Mouse (Mus musculus) urinary bladder, adult 18-20 months (tissue): ENCODE data around the gene Ick.
"Not testable (repeated sequence)": the region's sequence is repeated elsewhere in the genome, so short reads cannot be mapped to it uniquely, and the experiment has no call there.

Experiments
- DNase-seq, 2 experiments: peaks; one replicate each; pipeline ENCODE4 v3.0.0; 2022; ENCODE audit warnings: low spot score in 2 of 2, mixed read lengths in 2 of 2

Ick gene

GRCm38 (mm10) chr9:78148149-78148548 is 39.2 kb downstream of the Ick start:
- DNase-seq = no peak

GRCm38 (mm10) chr9:78149770-78150169 is 40.8 kb downstream of the Ick start:
- DNase-seq = not testable (repeated sequence)

GRCm38 (mm10) chr9:78154211-78154977 is 45.4 kb downstream of the Ick start:
- no peak for DNase-seq

GRCm38 (mm10) chr9:78157221-78157620 is 48.2 kb downstream of the Ick start:
- DNase-seq = no peak

- no peak for DNase-seq
Measured at GRCm38 (mm10) chr9:78163291-78163690, 54.3 kb downstream of the Ick start.

- DNase-seq = no peak
Measured at GRCm38 (mm10) chr9:78164741-78165140, 55.7 kb downstream of the Ick start.

GRCm38 (mm10) chr9:78165454-78165853 is 56.5 kb downstream of the Ick start:
- no peak for DNase-seq

- no peak for DNase-seq
Measured at GRCm38 (mm10) chr9:78166694-78167452, 57.9 kb downstream of the Ick start.

- DNase-seq = no peak
Measured at GRCm38 (mm10) chr9:78167453-78167969, 58.5 kb downstream of the Ick start.

GRCm38 (mm10) chr9:78168864-78169263 is 59.9 kb downstream of the Ick start:
- DNase-seq = no peak

GRCm38 (mm10) chr9:78174016-78174415 is 65.0 kb downstream of the Ick start:
- DNase-seq = no peak

GRCm38 (mm10) chr9:78174925-78175276 is 65.9 kb downstream of the Ick start:
- not testable (repeated sequence) for DNase-seq

GRCm38 (mm10) chr9:78175277-78176200 is 66.5 kb downstream of the Ick start:
- peak; percentile 87 to 90 for DNase-seq

- DNase-seq = peak in 1 of 2 experiments; percentile 57
Measured at GRCm38 (mm10) chr9:78176201-78176727, 67.3 kb downstream of the Ick start.

GRCm38 (mm10) chr9:78176831-78177230 is 67.8 kb downstream of the Ick start:
- peak in 1 of 2 experiments; percentile 65 for DNase-seq

GRCm38 (mm10) chr9:78178197-78178596 is 69.2 kb downstream of the Ick start:
- DNase-seq = no peak

GRCm38 (mm10) chr9:78179071-78179470 is 70.1 kb downstream of the Ick start:
- no peak for DNase-seq

GRCm38 (mm10) chr9:78182474-78182873 is 73.5 kb downstream of the Ick start, which contains the start of gene Gsta4:
TSS of gene Gsta4 (plus strand) at chr9:78182774.
- not testable (repeated sequence) for DNase-seq

GRCm38 (mm10) chr9:78185686-78186085 is 76.7 kb downstream of the Ick start:
- no peak for DNase-seq

GRCm38 (mm10) chr9:78188910-78189309 is 79.9 kb downstream of the Ick start:
- no peak for DNase-seq
